19 mouse cellular contexts compared by ENCODE assay signal in the genomic region with DNA sequence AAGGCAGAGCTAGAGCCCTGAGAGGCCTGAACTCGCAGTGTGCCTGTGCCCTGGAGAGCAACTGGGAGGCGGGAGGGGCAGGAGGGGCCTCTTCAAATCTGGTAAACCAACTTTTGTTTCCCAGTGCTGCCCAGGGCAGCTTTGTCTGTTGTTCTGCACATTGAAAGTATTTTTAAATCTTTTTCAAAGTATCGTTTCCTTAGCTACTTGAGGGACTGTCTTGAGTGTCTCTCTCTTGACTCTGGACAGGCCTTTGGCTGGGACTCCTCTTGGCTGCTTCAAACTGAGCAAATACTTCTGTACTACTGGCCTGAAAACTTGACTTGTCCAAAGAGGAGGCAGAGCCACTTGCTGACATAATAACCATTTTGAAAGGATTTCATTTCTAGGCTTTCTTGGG. TPM values are rescaled to one million over a fixed set of nuclear protein-coding genes. Genes with fewer than 3 reads are reported as not detected.
DNase-seq lines count a peak whose midpoint lies in the region; ATAC-seq and TF ChIP-seq lines count a peak whose summit lies in the region.
"Had no signal": no experiment of that assay in that cellular context is flagged by ENCODE, and none has a peak within 500 bp of the region (broad histone marks: within the 10 kb centered on the region; RNA-seq: fewer than 3 reads in every experiment).

No protein-coding gene starts in this region.

- no peak for DNase-seq in heart, embryonic 10.5 days (ENCODE audit: low spot score)
- no peak for DNase-seq in heart, postnatal 10 days
- DNase-seq in heart, postnatal 0 days (ENCODE audit: low spot score) = no peak
- no peak for DNase-seq in heart, postnatal 36 days
- no peak for DNase-seq in ovary, adult 18-20 months (ENCODE audit: low spot score)
- no peak for DNase-seq in thymus, postnatal 36 days
- no peak for DNase-seq in T-cell, adult 2 months (ENCODE audit: low spot score)
- DNase-seq: adrenal gland, postnatal 25 days; cerebellum, adult 11-12 months; cerebellum, postnatal 36 days; right cerebral cortex, postnatal 14 days had no signal

- no peak overlapping the region for H3K4me3 ChIP-seq in heart, embryonic 10.5 days
- H3K4me3 ChIP-seq in heart, postnatal 0 days (ENCODE audit: low read depth, low read length) = no peak overlapping the region
- no peak overlapping the region for H3K4me3 ChIP-seq in lung, embryonic 16.5 days (ENCODE audit: low read length)
- H3K4me3 ChIP-seq: forebrain, embryonic 12.5 days; limb, embryonic 12.5 days; liver, embryonic 12.5 days; midbrain, embryonic 12.5 days; neural tube, embryonic 13.5 days had no signal

- no peak overlapping the region for H3K9ac ChIP-seq in heart, postnatal 0 days (replicated peaks; ENCODE audit: low read depth, low read length)
- H3K9ac ChIP-seq in lung, embryonic 16.5 days (ENCODE audit: low read length) = no peak overlapping the region
- H3K9ac ChIP-seq: forebrain, embryonic 12.5 days; limb, embryonic 12.5 days; liver, embryonic 12.5 days; midbrain, embryonic 12.5 days; neural tube, embryonic 13.5 days had no signal

- H3K36me3 ChIP-seq in heart, embryonic 10.5 days = peaks cover 4% of the 10 kb centered on the region; the same call in 1 of the 2 replicates
- H3K36me3 ChIP-seq in heart, postnatal 0 days (replicated peaks; ENCODE audit: control insufficient read depth, insufficient read depth, low read length) = peaks cover 29% of the 10 kb centered on the region
- peaks cover 4% of the 10 kb centered on the region for H3K36me3 ChIP-seq in lung, embryonic 16.5 days (ENCODE audit: control insufficient read depth, insufficient read depth, low read length)
- H3K36me3 ChIP-seq: forebrain, embryonic 12.5 days; liver, embryonic 12.5 days; midbrain, embryonic 12.5 days had no signal

- intact Hi-C loops in heart, postnatal 10 days (cut with DNase I) = loop anchor here (10.0 kb wide), 1 partner anchor 796 kb away; no protein-coding TSS in a partner anchor
- intact Hi-C loops in heart, postnatal 36 days (cut with DNase I) = loop anchor here (10.0 kb wide), 1 partner anchor 796 kb away; no protein-coding TSS in a partner anchor

- TF ChIP-seq CTCF in heart, postnatal 0 days (IDR thresholded peaks at IDR 0.05; ENCODE audit: low read depth) = no peak

- peaks cover 48% of the 10 kb centered on the region for H3K4me1 ChIP-seq in heart, embryonic 10.5 days
- peaks cover 36% of the 10 kb centered on the region for H3K4me1 ChIP-seq in heart, postnatal 0 days (ENCODE audit: control insufficient read depth, insufficient read depth)
- peaks cover 18% of the 10 kb centered on the region for H3K4me1 ChIP-seq in lung, embryonic 16.5 days (replicated peaks; ENCODE audit: control insufficient read depth, insufficient read depth, low read length)
- H3K4me1 ChIP-seq: neural tube, embryonic 13.5 days had no signal

- no peak for ATAC-seq in heart, postnatal 0 days (ENCODE audit: insufficient read depth, low read depth)
- peak; percentile 92 for ATAC-seq in lung, embryonic 16.5 days (ENCODE audit: low read depth)
- ATAC-seq: hindbrain, postnatal 0 days; liver, embryonic 12.5 days had no signal

- peak overlapping the region; percentile 74 for H3K27ac ChIP-seq in heart, embryonic 10.5 days
- peak overlapping the region; percentile 78 for H3K27ac ChIP-seq in heart, postnatal 0 days (ENCODE audit: low read depth)
- H3K27ac ChIP-seq in lung, embryonic 16.5 days (ENCODE audit: low read length) = peak overlapping the region; percentile 70
- H3K27ac ChIP-seq: forebrain, embryonic 12.5 days; hindbrain, postnatal 0 days; liver, embryonic 12.5 days; midbrain, embryonic 12.5 days; neural tube, embryonic 13.5 days had no signal

- H3K4me2 ChIP-seq in heart, postnatal 0 days (ENCODE audit: low read depth, low read length) = no peak overlapping the region
- H3K4me2 ChIP-seq in lung, embryonic 16.5 days (ENCODE audit: low read depth, low read length) = no peak overlapping the region
- H3K4me2 ChIP-seq: forebrain, embryonic 12.5 days; limb, embryonic 12.5 days; liver, embryonic 12.5 days; midbrain, embryonic 12.5 days; neural tube, embryonic 13.5 days had no signal

- H3K9me3 ChIP-seq in heart, embryonic 10.5 days = no peaks in the 10 kb centered on the region
- no peaks in the 10 kb centered on the region for H3K9me3 ChIP-seq in heart, postnatal 0 days (replicated peaks; ENCODE audit: control insufficient read depth, low read length)
- H3K9me3 ChIP-seq in lung, embryonic 16.5 days (ENCODE audit: control insufficient read depth, low read length) = no peaks in the 10 kb centered on the region
- H3K9me3 ChIP-seq: forebrain, embryonic 12.5 days; G1E; limb, embryonic 12.5 days; liver, embryonic 12.5 days; midbrain, embryonic 12.5 days; neural tube, embryonic 13.5 days had no signal

- 68% methylated on average over 3 of the region's 3 CpGs for WGBS in heart, embryonic 10.5 days
- WGBS in heart, postnatal 0 days = 42% methylated on average over 3 of the region's 3 CpGs
- 44% methylated on average over 3 of the region's 3 CpGs for WGBS in lung, embryonic 16.5 days

- no peaks in the 10 kb centered on the region for H3K27me3 ChIP-seq in heart, embryonic 10.5 days (ENCODE audit: insufficient read depth, poor library complexity, severe bottlenecking)
- H3K27me3 ChIP-seq in heart, postnatal 0 days (ENCODE audit: control insufficient read depth, insufficient read depth, low read length) = no peaks in the 10 kb centered on the region
- no peaks in the 10 kb centered on the region for H3K27me3 ChIP-seq in lung, embryonic 16.5 days (ENCODE audit: control insufficient read depth, insufficient read depth, low read depth, low read length)
- H3K27me3 ChIP-seq: limb, embryonic 12.5 days; liver, embryonic 12.5 days; midbrain, embryonic 12.5 days; neural tube, embryonic 13.5 days had no signal

- TF ChIP-seq EP300 in heart, postnatal 0 days (IDR thresholded peaks at IDR 0.05; ENCODE audit: low read depth) = no peak

RNA-seq across cellular contexts. Expression of a gene that starts 11.3 kb away (rescaled TPM):
- 15.6 and 15.8 TPM in 2 replicates for polyA plus RNA-seq in heart, embryonic 10.5 days (2016; fragmentation: Nextera tagmentation; extraction: Ambion mirVana)
- 10 to 100 TPM; 11.0 to 12.7 TPM for total RNA-seq in heart, postnatal 10 days (2021)
- 7.7 and 8.2 TPM in 2 replicates for total RNA-seq in heart, postnatal 0 days (2014; rRNA removed; ENCODE audit: low replicate concordance)
- 4.8 and 5.2 TPM in 2 replicates for polyA plus RNA-seq in heart, postnatal 0 days (2015; fragmentation: Nextera tagmentation; extraction: Ambion mirVana)
- 10 to 100 TPM; 13.1 to 13.9 TPM for total RNA-seq in heart, postnatal 36 days (2021)
- 13.7 and 15.3 TPM in 2 replicates for polyA plus RNA-seq in lung, embryonic 16.5 days (2015; fragmentation: Nextera tagmentation; extraction: Ambion mirVana)

RNA-seq across cellular contexts. Expression of a gene that starts 34.4 kb away (rescaled TPM):
- polyA plus RNA-seq in heart, embryonic 10.5 days (2016; fragmentation: Nextera tagmentation; extraction: Ambion mirVana) = 6.4 and 10.5 TPM in 2 replicates
- 10 to 100 TPM; 74.1 to 78.3 TPM for total RNA-seq in heart, postnatal 10 days (2021)
- 36.9 and 52.4 TPM in 2 replicates for total RNA-seq in heart, postnatal 0 days (2014; rRNA removed; ENCODE audit: low replicate concordance)
- polyA plus RNA-seq in heart, postnatal 0 days (2015; fragmentation: Nextera tagmentation; extraction: Ambion mirVana) = 57.3 and 63.4 TPM in 2 replicates
- 100 to 1,000 TPM; 131 to 192 TPM for total RNA-seq in heart, postnatal 36 days (2021)
- polyA plus RNA-seq in lung, embryonic 16.5 days (2015; fragmentation: Nextera tagmentation; extraction: Ambion mirVana) = 41.5 and 50.2 TPM in 2 replicates
